Mouse (Mus musculus) stomach, postnatal 0 days (tissue): ENCODE measurements around the gene Cd300ld4. TPM values are rescaled to one million over a fixed set of nuclear protein-coding genes. Genes with fewer than 3 reads are reported as not detected.
A peak's percentile ranks its signal among the peaks of the same experiment; 100 is the strongest.
"Not testable (repeated sequence)": the region's sequence is repeated elsewhere in the genome, so short reads cannot be mapped to it uniquely, and the experiment has no call there.

Source experiments
- ATAC-seq: fragments of 200-750 bp; cut with Nextera tagmentation; 2 replicates; pipeline ENCODE4 v1.8.0; 2017; ENCODE audit not compliant: low FRiP score, low TSS enrichment
- DNase-seq: peaks from one replicate; pipeline ENCODE4 v3.0.0-alpha.2; 2016; ENCODE audit warnings: low spot score
- H3K27ac ChIP-seq: fragments of 300-500 bp; sonication (generic); replicated peaks from 2 replicates; pipeline ENCODE4 v1.5.1; 2014; ENCODE audit warnings: mild to moderate bottlenecking, control low read depth
- H3K27me3 ChIP-seq: fragments of 300-500 bp; sonication (generic); 2 replicates; pipeline ENCODE4 v1.6.1; 2014; ENCODE audit warnings: low read length; ENCODE audit not compliant: control insufficient read depth, insufficient read depth
- H3K36me3 ChIP-seq: fragments of 300-500 bp; sonication (generic); 2 replicates; pipeline ENCODE4 v1.6.1; 2014; ENCODE audit warnings: low read length, mixed read lengths; ENCODE audit not compliant: control insufficient read depth, insufficient read depth
- H3K4me1 ChIP-seq: fragments of 300-500 bp; sonication (generic); replicated peaks from 2 replicates; pipeline ENCODE4 v1.6.1; 2014; ENCODE audit warnings: antibody characterized with exemption; ENCODE audit not compliant: control insufficient read depth, insufficient read depth
- H3K4me2 ChIP-seq: fragments of 300-500 bp; sonication (generic); replicated peaks from 2 replicates; pipeline ENCODE4 v1.6.1; 2014; ENCODE audit warnings: low read depth, mild to moderate bottlenecking, control low read depth, moderate library complexity
- H3K4me3 ChIP-seq: fragments of 300-500 bp; sonication (generic); 2 replicates; pipeline ENCODE4 v1.5.1; 2014; ENCODE audit warnings: low read depth, low read length, control low read depth
- H3K9ac ChIP-seq: fragments of 300-500 bp; sonication (generic); 2 replicates; pipeline ENCODE4 v1.6.1; 2014; ENCODE audit warnings: mild to moderate bottlenecking, low read length, control low read depth, mixed read lengths
- H3K9me3 ChIP-seq: fragments of 300-500 bp; sonication (generic); 2 replicates; pipeline ENCODE4 v1.6.1; 2016; ENCODE audit warnings: low read length; ENCODE audit not compliant: control insufficient read depth
- CTCF ChIP-seq: IDR thresholded peaks from 2 replicates; pipeline ENCODE4 v1.5.1; 2016; ENCODE audit warnings: antibody characterized with exemption, low read depth, mild to moderate bottlenecking, moderate library complexity
- EP300 ChIP-seq: optimal IDR thresholded peaks from 2 replicates; pipeline ENCODE3; 2016; ENCODE audit warnings: antibody characterized with exemption
- WGBS: fragments of 180-500 bp; shearing (Covaris S2); extraction: QIAGEN DNeasy Blood & Tissue Kit; methylation state at CpG from one replicate; pipeline ENCODE4 v1.1.7; 2014; 5-methylcytosine and 5-hydroxymethylcytosine counted together
- polyA plus RNA-seq: library from polyadenylated mRNA; unstranded; fragments of >200 nt; fragmentation: Nextera tagmentation; extraction: Ambion mirVana; gene quantifications from 2 replicates; pipeline ENCODE4 v1.2.1, GENCODE M21; 2015

Gene Cd300ld4
- polyA plus RNA-seq, 1 experiment from 2014 or later, result not detected

GRCm38 (mm10) chr11:115052206-115052605, 25.4 kb upstream of the Cd300ld4 start:
- Histone ChIP-seq H3K4me3 (no peak overlapping the region), H3K27me3 (no peaks in the 10 kb centered on the region), H3K27ac (no peak overlapping the region), H3K9me3 (no peaks in the 10 kb centered on the region), H3K4me1 (no peaks in the 10 kb centered on the region), H3K36me3 (no peaks in the 10 kb centered on the region), H3K9ac (no peak overlapping the region), H3K4me2 (no peak overlapping the region)
- DNase-seq (peak; percentile 70), ATAC-seq (no peak)
- TF ChIP-seq EP300, result no peak
- no peak for TF ChIP-seq CTCF
- WGBS, result 3% methylated on average over 9 of the region's 9 CpGs

GRCm38 (mm10) chr11:115049282-115049895, 22.6 kb upstream of the Cd300ld4 start:
- H3K4me3 ChIP-seq, result no peak overlapping the region
- H3K9ac ChIP-seq, result no peak overlapping the region
- no peak overlapping the region for H3K4me2 ChIP-seq
- ATAC-seq (no peak), DNase-seq (no peak)
- no peaks in the 10 kb centered on the region for H3K9me3 ChIP-seq
- WGBS, result 39% methylated on average over 3 of the region's 3 CpGs
- peak; percentile 42 for TF ChIP-seq CTCF
- no peak for TF ChIP-seq EP300
- no peaks in the 10 kb centered on the region for H3K36me3 ChIP-seq
- H3K27me3 ChIP-seq, result no peaks in the 10 kb centered on the region
- H3K4me1 ChIP-seq, result no peaks in the 10 kb centered on the region
- no peak overlapping the region for H3K27ac ChIP-seq

DNA sequence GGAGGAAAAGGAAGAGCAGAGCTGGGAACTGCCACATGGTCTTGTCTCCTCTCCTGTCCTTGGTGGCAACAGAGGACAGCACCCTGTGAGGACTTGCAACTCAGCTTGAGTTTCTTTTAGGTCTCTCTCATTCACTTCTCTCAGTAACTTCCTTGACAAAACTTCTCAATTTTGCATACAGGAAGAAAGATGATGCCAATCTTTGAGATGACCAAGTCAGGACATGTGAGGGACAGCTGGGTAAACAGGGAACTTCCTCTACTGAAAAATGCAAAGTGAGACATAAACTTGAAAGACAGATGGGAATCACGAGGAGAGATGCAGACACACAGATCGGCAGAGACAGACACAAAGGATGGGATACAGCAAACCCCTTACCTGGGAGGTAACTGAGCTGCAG, 21.4 kb upstream of the Cd300ld4 start, which contains the start of gene Cd300ld3:
Cd300ld3 (minus strand) TSS at position 151 of the 400 bp plus-strand sequence.
- no peaks in the 10 kb centered on the region for H3K4me1 ChIP-seq
- no peak within 1 kb of the TSS for H3K9ac ChIP-seq
- H3K27me3 ChIP-seq, result no peaks in the 10 kb centered on the region
- TF ChIP-seq EP300 (no peak), CTCF (no peak)
- no peaks in the 10 kb centered on the region for H3K9me3 ChIP-seq
- DNase-seq (no peak), ATAC-seq (no peak)
- H3K4me3 ChIP-seq, result no peak within 1 kb of the TSS
- no peaks in the 10 kb centered on the region for H3K36me3 ChIP-seq
- H3K4me2 ChIP-seq, result no peak within 1 kb of the TSS
- no peak within 1 kb of the TSS for H3K27ac ChIP-seq
- WGBS, result 67% methylated on average over 2 of the region's 2 CpGs

GRCm38 (mm10) chr11:115037669-115038068, 10.9 kb upstream of the Cd300ld4 start, which contains the start of gene Cd300ld5:
Gene Cd300ld5, minus strand, starts transcription at chr11:115037769.
- not testable (repeated sequence) for H3K36me3 ChIP-seq, H3K9me3 ChIP-seq, ATAC-seq, H3K4me3 ChIP-seq, DNase-seq, H3K27ac ChIP-seq, H3K9ac ChIP-seq, H3K4me2 ChIP-seq, H3K27me3 ChIP-seq, H3K4me1 ChIP-seq
- no CpG with 5 or more reads among the region's 6 CpGs for WGBS

GRCm38 (mm10) chr11:115016093-115016492, 10.7 kb downstream of the Cd300ld4 start, which contains the start of gene Cd300ld2:
Gene Cd300ld2, minus strand, starts transcription at chr11:115016193.
- not testable (repeated sequence) for H3K4me3 ChIP-seq, H3K4me2 ChIP-seq, H3K9ac ChIP-seq, H3K9me3 ChIP-seq, DNase-seq, ATAC-seq, H3K27me3 ChIP-seq, H3K36me3 ChIP-seq, H3K4me1 ChIP-seq, H3K27ac ChIP-seq
- no CpG with 5 or more reads among the region's 7 CpGs for WGBS

DNA sequence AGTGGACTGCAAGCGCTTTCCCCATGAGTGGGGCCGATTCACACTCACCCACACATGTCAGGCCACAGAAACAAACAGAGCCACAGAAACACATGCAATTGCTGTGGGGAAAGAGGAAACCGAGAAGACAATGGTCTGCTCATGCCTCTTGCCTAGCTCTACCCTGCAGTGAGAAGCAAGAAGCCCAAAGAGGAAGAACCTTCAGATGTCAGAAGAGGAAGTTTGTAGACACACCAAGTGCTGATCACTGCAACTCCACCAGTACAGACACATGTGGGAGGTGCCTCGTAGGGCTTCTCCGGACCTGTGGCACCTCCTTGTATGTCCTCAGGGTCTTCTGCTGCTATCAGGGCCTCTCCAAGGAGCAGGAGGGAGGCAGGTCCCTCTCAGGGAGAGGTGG, 22.7 kb downstream of the Cd300ld4 start:
- Histone ChIP-seq H3K36me3 (no peaks in the 10 kb centered on the region), H3K4me3 (no peak overlapping the region), H3K27ac (no peak overlapping the region), H3K27me3 (no peaks in the 10 kb centered on the region), H3K9ac (no peak overlapping the region), H3K4me1 (no peaks in the 10 kb centered on the region), H3K4me2 (no peak overlapping the region), H3K9me3 (no peaks in the 10 kb centered on the region)
- 89% methylated on average over 5 of the region's 5 CpGs for WGBS
- no peak for DNase-seq
- no peak for ATAC-seq
- TF ChIP-seq EP300 (no peak), CTCF (no peak)
